Mouse (Mus musculus): ENCODE results near the gene Slc43a1. TPM values are rescaled to one million over a fixed set of nuclear protein-coding genes. Genes with fewer than 3 reads are reported as not detected.
"Not testable (repeated sequence)": the region's sequence is repeated elsewhere in the genome, so short reads cannot be mapped to it uniquely, and the experiment has no call there.

The Slc43a1 gene
- polyA plus RNA-seq (2015; fragmentation: Nextera tagmentation; extraction: Ambion mirVana): 2.3 and 2.4 TPM in 2 replicates

- no peaks in the 10 kb centered on the region for H3K36me3 ChIP-seq
- H3K4me3 ChIP-seq: peak within 1 kb of the TSS; percentile 60
- H3K4me2 ChIP-seq: peak within 1 kb of the TSS; percentile 100
- peaks cover 21% of the 10 kb centered on the region for H3K4me1 ChIP-seq (replicated peaks)
- WGBS: 17% methylated on average over 10 of the region's 10 CpGs
- no peak within 1 kb of the TSS for H3K27ac ChIP-seq (replicated peaks)
- ATAC-seq (ENCODE audit: low FRiP score, low read depth): no peak
- H3K9me3 ChIP-seq: no peaks in the 10 kb centered on the region
- peak within 1 kb of the TSS; percentile 53 for H3K9ac ChIP-seq
- peaks cover 48% of the 10 kb centered on the region for H3K27me3 ChIP-seq
Measured at GRCm38 (mm10) chr2:84838593-84838949, at the start of gene Slc43a1. Slc43a1 (plus strand) TSS chr2:84838850.

- no peak overlapping the region for H3K9ac ChIP-seq
- no peak overlapping the region for H3K4me3 ChIP-seq
- WGBS: 60% methylated on average over 9 of the region's 9 CpGs
- no peaks in the 10 kb centered on the region for H3K9me3 ChIP-seq
- H3K36me3 ChIP-seq: no peaks in the 10 kb centered on the region
- no peaks in the 10 kb centered on the region for H3K4me1 ChIP-seq (replicated peaks)
- no peaks in the 10 kb centered on the region for H3K27me3 ChIP-seq
- no peak overlapping the region for H3K27ac ChIP-seq (replicated peaks)
- no peak for ATAC-seq (ENCODE audit: low FRiP score, low read depth)
- no peak overlapping the region for H3K4me2 ChIP-seq
Measured at GRCm38 (mm10) chr2:84790418-84790817, 48.2 kb upstream of the Slc43a1 start.

- no peaks in the 10 kb centered on the region for H3K27me3 ChIP-seq
- no peaks in the 10 kb centered on the region for H3K9me3 ChIP-seq
- no peak for ATAC-seq (ENCODE audit: low FRiP score, low read depth)
- 88% methylated on average over 3 of the region's 3 CpGs for WGBS
- H3K9ac ChIP-seq: no peak overlapping the region
- H3K4me1 ChIP-seq (replicated peaks): no peaks in the 10 kb centered on the region
- no peaks in the 10 kb centered on the region for H3K36me3 ChIP-seq
- no peak overlapping the region for H3K27ac ChIP-seq (replicated peaks)
- H3K4me3 ChIP-seq: no peak overlapping the region
- H3K4me2 ChIP-seq: no peak overlapping the region
Measured at GRCm38 (mm10) chr2:84792516-84792915, 46.1 kb upstream of the Slc43a1 start.

- Histone ChIP-seq H3K4me3 (no peak overlapping the region), H3K27ac (replicated peaks) (no peak overlapping the region), H3K27me3 (no peaks in the 10 kb centered on the region), H3K9me3 (no peaks in the 10 kb centered on the region), H3K36me3 (no peaks in the 10 kb centered on the region), H3K4me2 (no peak overlapping the region), H3K9ac (no peak overlapping the region), H3K4me1 (replicated peaks) (peaks cover 1% of the 10 kb centered on the region; the same call in 1 of the 2 replicates)
- ATAC-seq (ENCODE audit: low FRiP score, low read depth): no peak
- WGBS: 89% methylated on average over 3 of the region's 3 CpGs
Measured at GRCm38 (mm10) chr2:84793154-84793553, 45.5 kb upstream of the Slc43a1 start.

GRCm38 (mm10) chr2:84793871-84794270, 44.8 kb upstream of the Slc43a1 start:
- no peak overlapping the region for H3K9ac ChIP-seq
- peaks cover 5% of the 10 kb centered on the region; the same call in 1 of the 2 replicates for H3K4me1 ChIP-seq (replicated peaks)
- no peak overlapping the region for H3K4me3 ChIP-seq
- no peak overlapping the region for H3K27ac ChIP-seq (replicated peaks)
- H3K27me3 ChIP-seq: no peaks in the 10 kb centered on the region
- ATAC-seq (ENCODE audit: low FRiP score, low read depth): no peak
- H3K36me3 ChIP-seq: no peaks in the 10 kb centered on the region
- no peak overlapping the region for H3K4me2 ChIP-seq
- no peaks in the 10 kb centered on the region for H3K9me3 ChIP-seq
- WGBS: 90% methylated on average over 3 of the region's 3 CpGs

GRCm38 (mm10) chr2:84797833-84798492, 40.7 kb upstream of the Slc43a1 start:
- peak overlapping the region; percentile 56 for H3K4me3 ChIP-seq
- peak overlapping the region; percentile 47 for H3K27ac ChIP-seq (replicated peaks)
- H3K9me3 ChIP-seq: no peaks in the 10 kb centered on the region
- H3K36me3 ChIP-seq: no peaks in the 10 kb centered on the region
- H3K9ac ChIP-seq: peak overlapping the region; percentile 62
- H3K4me2 ChIP-seq: peak overlapping the region; percentile 95
- H3K4me1 ChIP-seq (replicated peaks): peaks cover 9% of the 10 kb centered on the region
- H3K27me3 ChIP-seq: no peaks in the 10 kb centered on the region
- ATAC-seq (ENCODE audit: low FRiP score, low read depth): peak; percentile 81
- 11% methylated on average over 13 of the region's 13 CpGs for WGBS

- Histone ChIP-seq H3K27me3 (no peaks in the 10 kb centered on the region), H3K9me3 (no peaks in the 10 kb centered on the region), H3K36me3 (no peaks in the 10 kb centered on the region), H3K27ac (replicated peaks) (peak within 1 kb of the TSS; percentile 47), H3K4me1 (replicated peaks) (peaks cover 9% of the 10 kb centered on the region), H3K4me2 (peak within 1 kb of the TSS; percentile 95), H3K9ac (peak within 1 kb of the TSS; percentile 62), H3K4me3 (peak within 1 kb of the TSS; percentile 56)
- 0% methylated on average over 21 of the region's 21 CpGs for WGBS
- ATAC-seq (ENCODE audit: low FRiP score, low read depth): peak; percentile 74
Measured at GRCm38 (mm10) chr2:84798493-84798921, 40.1 kb upstream of the Slc43a1 start, which contains the start of gene Ube2l6. Ube2l6 (plus strand) TSS chr2:84798828.

GRCm38 (mm10) chr2:84799041-84799561, 39.5 kb upstream of the Slc43a1 start:
- 0 out of 2 replicates have a peak overlapping the region, but pooled peaks have one; percentile 47 for H3K27ac ChIP-seq (replicated peaks)
- under 1% methylated on average over 16 of the region's 16 CpGs for WGBS
- peak overlapping the region; percentile 95 for H3K4me2 ChIP-seq
- H3K4me3 ChIP-seq: peak overlapping the region; percentile 56
- H3K4me1 ChIP-seq (replicated peaks): peaks cover 9% of the 10 kb centered on the region
- no peaks in the 10 kb centered on the region for H3K36me3 ChIP-seq
- no peaks in the 10 kb centered on the region for H3K27me3 ChIP-seq
- H3K9me3 ChIP-seq: no peaks in the 10 kb centered on the region
- ATAC-seq (ENCODE audit: low FRiP score, low read depth): peak; percentile 59
- H3K9ac ChIP-seq: peak overlapping the region; percentile 62

- no peak for ATAC-seq (ENCODE audit: low FRiP score, low read depth)
- no peaks in the 10 kb centered on the region for H3K36me3 ChIP-seq
- WGBS: 88% methylated on average over 4 of the region's 4 CpGs
- no peak overlapping the region for H3K27ac ChIP-seq (replicated peaks)
- H3K27me3 ChIP-seq: no peaks in the 10 kb centered on the region
- H3K4me1 ChIP-seq (replicated peaks): peaks cover 9% of the 10 kb centered on the region
- no peak overlapping the region for H3K4me2 ChIP-seq
- H3K9ac ChIP-seq: no peak overlapping the region
- H3K4me3 ChIP-seq: no peak overlapping the region
- no peaks in the 10 kb centered on the region for H3K9me3 ChIP-seq
Measured at GRCm38 (mm10) chr2:84800304-84800703, 38.3 kb upstream of the Slc43a1 start.

GRCm38 (mm10) chr2:84801223-84801622, 37.4 kb upstream of the Slc43a1 start:
- WGBS: 86% methylated on average over 5 of the region's 5 CpGs
- not testable (repeated sequence) for ATAC-seq (ENCODE audit: low FRiP score, low read depth)

GRCm38 (mm10) chr2:84803963-84804362, 34.7 kb upstream of the Slc43a1 start:
- H3K9ac ChIP-seq: no peak overlapping the region
- 92% methylated on average over 7 of the region's 7 CpGs for WGBS
- peaks cover 4% of the 10 kb centered on the region for H3K4me1 ChIP-seq (replicated peaks)
- ATAC-seq (ENCODE audit: low FRiP score, low read depth): no peak
- H3K9me3 ChIP-seq: no peaks in the 10 kb centered on the region
- no peak overlapping the region for H3K27ac ChIP-seq (replicated peaks)
- no peaks in the 10 kb centered on the region for H3K36me3 ChIP-seq
- no peaks in the 10 kb centered on the region for H3K27me3 ChIP-seq
- no peak overlapping the region for H3K4me2 ChIP-seq
- H3K4me3 ChIP-seq: no peak overlapping the region

More at GRCm38 (mm10) chr2:84801223-84801622, 37.4 kb upstream of the Slc43a1 start:
- H3K9ac ChIP-seq; H3K9me3 ChIP-seq; H3K4me2 ChIP-seq; H3K36me3 ChIP-seq; H3K4me3 ChIP-seq; H3K27me3 ChIP-seq; H3K27ac ChIP-seq (replicated peaks); H3K4me1 ChIP-seq (replicated peaks): not testable (repeated sequence)

- no peak overlapping the region for H3K4me2 ChIP-seq
- no peak overlapping the region for H3K27ac ChIP-seq (replicated peaks)
- H3K27me3 ChIP-seq: no peaks in the 10 kb centered on the region
- no peaks in the 10 kb centered on the region for H3K9me3 ChIP-seq
- WGBS: 79% methylated on average over 5 of the region's 5 CpGs
- no peak overlapping the region for H3K9ac ChIP-seq
- H3K36me3 ChIP-seq: no peaks in the 10 kb centered on the region
- ATAC-seq (ENCODE audit: low FRiP score, low read depth): no peak
- H3K4me1 ChIP-seq (replicated peaks): peaks cover 5% of the 10 kb centered on the region; the same call in 1 of the 2 replicates
- H3K4me3 ChIP-seq: no peak overlapping the region
Measured at GRCm38 (mm10) chr2:84806546-84806945, 32.1 kb upstream of the Slc43a1 start.

All from hindbrain, embryonic 15.5 days (tissue).